In the genomic region with DNA sequence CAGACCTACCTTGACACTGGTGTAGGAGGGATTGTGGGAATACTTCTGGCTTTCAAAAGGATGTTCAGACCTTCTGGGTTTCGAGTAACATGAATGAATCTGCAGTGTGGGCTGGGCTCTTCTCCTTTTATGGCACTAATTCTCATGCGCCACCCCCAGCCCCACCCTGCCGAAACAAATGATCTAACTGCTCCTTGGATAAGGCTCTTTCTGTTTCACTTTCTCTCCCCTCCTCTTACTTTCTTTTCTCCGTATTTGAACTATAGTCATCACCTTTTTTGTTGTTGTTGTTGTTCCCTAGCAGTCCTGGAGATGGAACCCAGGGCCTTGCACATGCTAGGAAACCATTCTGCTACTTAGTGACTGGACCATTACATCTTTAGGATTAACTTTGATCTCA, we compare ENCODE assay signal across 22 mouse cellular contexts. TPM values are rescaled to one million over a fixed set of nuclear protein-coding genes. Genes with fewer than 3 reads are reported as not detected.
DNase-seq lines count a peak whose midpoint lies in the region; ATAC-seq lines count a peak whose summit lies in the region.
"Had no signal": no experiment of that assay in that cellular context is flagged by ENCODE, and none has a peak within 500 bp of the region (broad histone marks: within the 10 kb centered on the region; RNA-seq: fewer than 3 reads in every experiment).

No protein-coding gene starts in this region.

- H3K36me3 ChIP-seq in heart, embryonic 12.5 days = no peaks in the 10 kb centered on the region
- H3K36me3 ChIP-seq: hindbrain, embryonic 15.5 days; midbrain, embryonic 15.5 days; neural tube, embryonic 12.5 days had no signal

- H3K4me1 ChIP-seq in heart, embryonic 12.5 days (replicated peaks) = peaks cover 12% of the 10 kb centered on the region
- H3K4me1 ChIP-seq: hindbrain, embryonic 15.5 days; midbrain, embryonic 15.5 days; neural tube, embryonic 12.5 days had no signal

- 71% methylated on average over 4 of the region's 4 CpGs for WGBS in heart, embryonic 12.5 days
- 10% methylated on average over 4 of the region's 4 CpGs for WGBS in large intestine, adult 2 months

- intact Hi-C loops in heart, postnatal 36 days (cut with DNase I) = no loop called here

- ATAC-seq in heart, embryonic 12.5 days (ENCODE audit: insufficient number of reproducible peaks, low FRiP score) = no peak
- ATAC-seq in common myeloid progenitor, adult 5-6 weeks (replicated peaks; ENCODE audit: low read depth, poor library complexity, severe bottlenecking) = peak; percentile 91
- ATAC-seq in cerebellum, adult (ENCODE audit: insufficient number of reproducible peaks, low FRiP score, low TSS enrichment) = no peak
- ATAC-seq: forebrain, embryonic 16.5 days; midbrain, embryonic 15.5 days; Patski had no signal

- H3K9me3 ChIP-seq in heart, embryonic 12.5 days (replicated peaks) = no peaks in the 10 kb centered on the region
- H3K9me3 ChIP-seq: hindbrain, embryonic 15.5 days; midbrain, embryonic 15.5 days; neural tube, embryonic 12.5 days had no signal

- H3K9ac ChIP-seq in heart, embryonic 12.5 days = no peak overlapping the region
- H3K9ac ChIP-seq: hindbrain, embryonic 15.5 days; midbrain, embryonic 15.5 days; neural tube, embryonic 12.5 days had no signal

- no peak for DNase-seq in heart, postnatal 36 days
- DNase-seq in large intestine, adult 2 months (ENCODE audit: low read depth, low spot score) = peak; percentile 56
- DNase-seq in natural killer cell, adult 2 months (ENCODE audit: low spot score in 2 of 2) = peak; percentile 5 to 17
- DNase-seq in left cerebral cortex, adult 18-20 months (ENCODE audit: low spot score in 2 of 2) = no peak
- no peak for DNase-seq in urinary bladder, postnatal 14 days (ENCODE audit: low spot score)
- DNase-seq: cerebellum, postnatal 36 days; heart, adult 18-20 months; kidney, adult 8-10 months; kidney, postnatal 25 days; lung, adult 2 months; lung, postnatal 36 days had no signal

- H3K4me2 ChIP-seq in heart, embryonic 12.5 days = no peak overlapping the region
- H3K4me2 ChIP-seq: hindbrain, embryonic 15.5 days; liver, embryonic 11.5 days; midbrain, embryonic 15.5 days; neural tube, embryonic 12.5 days had no signal

- H3K27me3 ChIP-seq in heart, embryonic 12.5 days (replicated peaks) = no peaks in the 10 kb centered on the region
- H3K27me3 ChIP-seq: hindbrain, embryonic 15.5 days; midbrain, embryonic 15.5 days; neural tube, embryonic 12.5 days had no signal

- H3K27ac ChIP-seq in heart, embryonic 12.5 days (ENCODE audit: poor library complexity, severe bottlenecking) = 0 out of 2 replicates have a peak overlapping the region, but pooled peaks have one; percentile 18
- H3K27ac ChIP-seq: hindbrain, embryonic 15.5 days; midbrain, embryonic 15.5 days; neural tube, embryonic 12.5 days had no signal

- H3K4me3 ChIP-seq in heart, embryonic 12.5 days = no peak overlapping the region
- H3K4me3 ChIP-seq: erythroblast, embryonic 14.5 days; hindbrain, embryonic 15.5 days; midbrain, embryonic 15.5 days; neural tube, embryonic 12.5 days had no signal

RNA-seq across cellular contexts. Expression of gene Casr, which starts 36.3 kb away (rescaled TPM):
- 0.04 and 0.24 TPM in 2 replicates for polyA plus RNA-seq in heart, embryonic 12.5 days (2016; fragmentation: Nextera tagmentation; extraction: Ambion mirVana)
- total RNA-seq in heart, postnatal 36 days (2021) = under 1 TPM in 1 of 2 experiments, not detected in 1; 0.08 TPM
- not detected in 2 replicates for total RNA-seq in common myeloid progenitor, adult 5-6 weeks (2017)
- polyA plus RNA-seq in large intestine, adult 2 months (2012; rRNA removed) = 0.03 and 0.04 TPM in 2 replicates
- total RNA-seq in left cerebral cortex, adult 18-20 months (2021) = under 1 TPM; 0.56 to 0.86 TPM
- total RNA-seq: heart, adult 18-20 months had no signal
- polyA plus RNA-seq: erythroblast, embryonic 14.5 days; heart, postnatal 0 days; neural tube, embryonic 12.5 days had no signal

Comparison
In these comparisons a context has a peak if more than half of its experiments do, and no peak if none do; other contexts are left out.
1. DNase-seq: peak in large intestine, adult 2 months (single experiment) and natural killer cell, adult 2 months (2 of 2); none in heart, postnatal 36 days (0 of 2), left cerebral cortex, adult 18-20 months (0 of 2) and urinary bladder, postnatal 14 days (single experiment).